Mouse (Mus musculus) kidney, embryonic 14.5 days (tissue): ENCODE measurements at regions not wholly inside any gene's neighbourhood (a gene's known extent, or its start where the extent isn't known, plus 50 kb on each side); places are given as distances from the start of the nearest gene placed in this dataset.

Experiments used
- ATAC-seq: fragments of 200-750 bp; cut with Nextera tagmentation; 2 replicates; pipeline ENCODE4 v1.8.0; 2017; ENCODE audit warnings: moderate number of reproducible peaks, mild to moderate bottlenecking, moderate TSS enrichment, moderate library complexity; ENCODE audit not compliant: low FRiP score, low TSS enrichment
- H3K27ac ChIP-seq: fragments of 300-500 bp; sonication (generic); 2 replicates; pipeline ENCODE4 v1.5.1; 2014; ENCODE audit warnings: low read depth, mild to moderate bottlenecking, low read length, moderate library complexity, mixed read lengths
- H3K27me3 ChIP-seq: fragments of 300-500 bp; sonication (generic); 2 replicates; pipeline ENCODE4 v1.6.1; 2014; ENCODE audit warnings: mild to moderate bottlenecking, low read length; ENCODE audit not compliant: control insufficient read depth, insufficient read depth
- H3K36me3 ChIP-seq: fragments of 300-500 bp; sonication (generic); 2 replicates; pipeline ENCODE4 v1.6.1; 2014; ENCODE audit warnings: low read length, mixed read lengths; ENCODE audit not compliant: control insufficient read depth, insufficient read depth
- H3K4me1 ChIP-seq: fragments of 300-500 bp; sonication (generic); 2 replicates; pipeline ENCODE4 v1.6.1; 2014; ENCODE audit warnings: low read length, mixed read lengths; ENCODE audit not compliant: control insufficient read depth, insufficient read depth
- H3K4me2 ChIP-seq: fragments of 300-500 bp; sonication (generic); replicated peaks from 2 replicates; pipeline ENCODE4 v1.6.1; 2014; ENCODE audit warnings: low read depth, mild to moderate bottlenecking, low read length
- H3K4me3 ChIP-seq: fragments of 300-500 bp; sonication (generic); 2 replicates; pipeline ENCODE4 v1.5.1; 2014; ENCODE audit warnings: mild to moderate bottlenecking, low read length
- H3K9ac ChIP-seq: fragments of 300-500 bp; sonication (generic); 2 replicates; pipeline ENCODE4 v1.6.1; 2014; ENCODE audit warnings: low read depth, mild to moderate bottlenecking, low read length, moderate library complexity
- H3K9me3 ChIP-seq: fragments of 300-500 bp; sonication (generic); 2 replicates; pipeline ENCODE4 v1.6.1; 2016; ENCODE audit warnings: low read length; ENCODE audit not compliant: control insufficient read depth
- WGBS: fragments of 180-500 bp; shearing (Covaris S2); extraction: QIAGEN DNeasy Blood & Tissue Kit; methylation state at CpG from one replicate; pipeline ENCODE4 v1.1.7; 2014; 5-methylcytosine and 5-hydroxymethylcytosine counted together

GRCm38 (mm10) chr6:127278402-127278801 lies 126.4 kb upstream of the Ccnd2 start:
- WGBS = 78% methylated on average over 4 of the region's 4 CpGs
- no peak for ATAC-seq
- Histone ChIP-seq H3K9ac (no peak overlapping the region), H3K4me1 (no peaks in the 10 kb centered on the region), H3K27ac (no peak overlapping the region), H3K27me3 (no peaks in the 10 kb centered on the region), H3K4me3 (no peak overlapping the region), H3K4me2 (no peak overlapping the region), H3K9me3 (no peaks in the 10 kb centered on the region), H3K36me3 (no peaks in the 10 kb centered on the region)

DNA sequence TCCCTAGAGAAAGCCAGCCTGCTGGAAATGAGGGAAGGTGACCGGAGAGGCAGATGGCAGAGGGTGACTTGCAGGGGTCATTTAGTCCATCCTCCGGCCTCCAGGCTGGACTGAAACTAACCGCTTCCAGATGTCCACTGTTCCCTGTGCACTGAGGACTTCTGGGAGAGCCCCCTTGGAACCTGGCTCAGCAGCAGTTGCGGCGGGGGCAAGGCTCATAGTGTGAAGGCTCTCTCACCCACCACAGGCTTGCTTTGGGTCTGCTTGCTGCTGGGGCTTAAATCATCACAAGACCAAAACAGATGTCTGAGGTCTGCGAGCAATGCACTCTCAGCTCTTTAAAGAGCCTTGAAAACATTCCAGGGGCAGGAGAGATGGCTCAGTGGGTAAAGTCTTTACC lies 132.2 kb upstream of the Ccnd2 start:
- no peak overlapping the region for H3K4me3 ChIP-seq
- H3K27me3 ChIP-seq = no peaks in the 10 kb centered on the region
- no peaks in the 10 kb centered on the region for H3K4me1 ChIP-seq
- no peaks in the 10 kb centered on the region for H3K36me3 ChIP-seq
- H3K9me3 ChIP-seq = no peaks in the 10 kb centered on the region
- ATAC-seq = no peak
- no peak overlapping the region for H3K27ac ChIP-seq
- H3K4me2 ChIP-seq = no peak overlapping the region
- WGBS = 37% methylated on average over 6 of the region's 6 CpGs
- no peak overlapping the region for H3K9ac ChIP-seq

DNA sequence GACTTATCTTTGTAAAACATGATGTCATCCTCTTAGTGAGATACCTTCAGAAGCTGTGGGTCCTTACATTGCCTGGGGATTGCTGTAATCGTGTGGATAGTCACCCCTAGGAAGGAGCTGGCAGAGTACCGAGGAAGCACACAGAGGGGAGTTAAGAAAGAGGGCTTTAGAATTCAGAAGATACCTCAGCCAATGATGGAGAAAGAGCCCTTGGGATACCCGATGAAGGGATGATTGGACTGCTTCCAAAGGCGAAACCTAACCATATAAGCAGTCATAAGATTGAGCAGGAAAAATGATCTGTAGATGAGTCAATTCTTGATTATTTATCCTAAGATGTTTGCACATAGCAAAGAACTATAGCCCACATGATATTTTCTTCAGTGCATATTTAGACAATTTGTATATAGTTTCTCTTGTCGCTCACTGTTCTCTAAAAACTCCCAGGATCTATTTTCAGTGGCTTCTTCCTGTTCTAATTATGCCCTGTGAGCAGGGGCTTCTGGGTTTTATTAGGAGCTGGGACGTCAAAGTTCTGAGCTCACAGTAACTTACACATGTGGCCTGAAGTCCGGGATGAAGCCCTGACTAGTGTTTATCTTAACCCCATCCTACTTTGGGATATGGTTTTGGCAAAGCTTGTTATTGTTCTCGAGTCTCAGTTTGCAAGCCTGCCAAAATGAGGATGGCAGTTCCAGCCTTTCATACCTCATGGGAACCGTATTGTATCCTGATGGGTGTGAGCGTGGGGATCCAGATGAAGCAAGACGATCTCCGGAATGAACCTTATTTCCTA lies 134.9 kb upstream of the Ccnd2 start:
- Histone ChIP-seq H3K9me3 (no peaks in the 10 kb centered on the region), H3K27me3 (no peaks in the 10 kb centered on the region), H3K9ac (no peak overlapping the region), H3K36me3 (no peaks in the 10 kb centered on the region), H3K27ac (no peak overlapping the region), H3K4me3 (no peak overlapping the region), H3K4me1 (no peaks in the 10 kb centered on the region), H3K4me2 (no peak overlapping the region)
- WGBS = 55% methylated on average over 12 of the region's 12 CpGs
- ATAC-seq = no peak

DNA sequence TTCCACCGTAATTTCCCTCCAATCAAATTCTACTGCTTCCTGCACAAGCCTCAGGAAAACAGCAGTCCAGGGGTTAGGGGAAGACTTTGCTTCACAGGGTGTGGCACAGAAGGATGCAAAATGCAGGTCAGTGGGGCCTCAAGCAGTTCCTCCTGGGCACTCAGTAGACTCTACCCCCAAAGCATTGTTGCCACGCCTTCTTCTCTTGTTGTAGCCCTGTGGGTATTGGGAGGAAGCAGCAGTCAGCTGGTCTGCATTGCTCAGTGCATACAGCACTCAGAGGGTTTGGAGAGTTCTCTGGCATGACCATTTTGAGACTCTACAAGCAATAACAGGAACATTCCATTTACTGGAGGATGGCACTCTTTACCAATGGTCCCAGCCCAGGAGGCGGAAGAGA lies 137.0 kb upstream of the Ccnd2 start:
- Histone ChIP-seq H3K27me3 (no peaks in the 10 kb centered on the region), H3K4me1 (no peaks in the 10 kb centered on the region), H3K36me3 (no peaks in the 10 kb centered on the region), H3K4me3 (no peak overlapping the region), H3K27ac (no peak overlapping the region), H3K9ac (no peak overlapping the region), H3K4me2 (no peak overlapping the region), H3K9me3 (no peaks in the 10 kb centered on the region)
- ATAC-seq = no peak
- WGBS = 94% methylated on average over 3 of the region's 3 CpGs

DNA sequence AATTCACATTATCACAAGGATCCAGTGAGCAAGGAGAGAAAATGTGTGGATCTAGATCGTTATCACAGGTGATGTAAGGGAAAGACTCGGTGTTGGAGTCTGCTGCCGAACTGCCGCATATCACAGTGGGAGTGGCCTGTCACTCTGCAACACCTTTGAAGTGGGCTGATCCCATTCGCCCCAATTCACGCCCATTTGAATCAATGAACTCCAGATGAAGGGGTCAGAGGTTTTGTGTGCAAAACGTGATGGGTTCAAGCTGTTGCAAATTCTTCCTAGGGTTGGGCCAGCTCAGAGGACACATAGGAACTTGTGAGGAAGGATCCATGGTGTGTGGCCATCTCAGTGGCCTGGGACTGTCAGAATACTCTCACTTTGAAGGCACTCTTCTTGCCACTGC lies 139.9 kb upstream of the Ccnd2 start:
- WGBS = 23% methylated on average over 7 of the region's 7 CpGs
- no peak for ATAC-seq
- H3K4me2 ChIP-seq = no peak overlapping the region

GRCm38 (mm10) chr6:127293829-127294228 lies 141.8 kb upstream of the Ccnd2 start:
- no peak overlapping the region for H3K9ac ChIP-seq
- H3K4me2 ChIP-seq = no peak overlapping the region
- H3K36me3 ChIP-seq = no peaks in the 10 kb centered on the region
- H3K9me3 ChIP-seq = no peaks in the 10 kb centered on the region
- H3K27me3 ChIP-seq = no peaks in the 10 kb centered on the region
- H3K4me3 ChIP-seq = no peak overlapping the region
- no peak for ATAC-seq
- H3K27ac ChIP-seq = no peak overlapping the region
- no peaks in the 10 kb centered on the region for H3K4me1 ChIP-seq
- WGBS = 84% methylated on average over 2 of the region's 2 CpGs

More for the DNA sequence above, 139.9 kb upstream of the Ccnd2 start:
- no peaks in the 10 kb centered on the region for H3K36me3 ChIP-seq
- H3K27me3 ChIP-seq = no peaks in the 10 kb centered on the region
- H3K9me3 ChIP-seq = no peaks in the 10 kb centered on the region
- no peak overlapping the region for H3K27ac ChIP-seq
- H3K9ac ChIP-seq = no peak overlapping the region
- no peaks in the 10 kb centered on the region for H3K4me1 ChIP-seq
- H3K4me3 ChIP-seq = no peak overlapping the region

GRCm38 (mm10) chr6:127298105-127298504 lies 146.1 kb upstream of the Ccnd2 start:
- WGBS = 57% methylated on average over 7 of the region's 7 CpGs
- no peak overlapping the region for H3K27ac ChIP-seq
- no peak for ATAC-seq

DNA sequence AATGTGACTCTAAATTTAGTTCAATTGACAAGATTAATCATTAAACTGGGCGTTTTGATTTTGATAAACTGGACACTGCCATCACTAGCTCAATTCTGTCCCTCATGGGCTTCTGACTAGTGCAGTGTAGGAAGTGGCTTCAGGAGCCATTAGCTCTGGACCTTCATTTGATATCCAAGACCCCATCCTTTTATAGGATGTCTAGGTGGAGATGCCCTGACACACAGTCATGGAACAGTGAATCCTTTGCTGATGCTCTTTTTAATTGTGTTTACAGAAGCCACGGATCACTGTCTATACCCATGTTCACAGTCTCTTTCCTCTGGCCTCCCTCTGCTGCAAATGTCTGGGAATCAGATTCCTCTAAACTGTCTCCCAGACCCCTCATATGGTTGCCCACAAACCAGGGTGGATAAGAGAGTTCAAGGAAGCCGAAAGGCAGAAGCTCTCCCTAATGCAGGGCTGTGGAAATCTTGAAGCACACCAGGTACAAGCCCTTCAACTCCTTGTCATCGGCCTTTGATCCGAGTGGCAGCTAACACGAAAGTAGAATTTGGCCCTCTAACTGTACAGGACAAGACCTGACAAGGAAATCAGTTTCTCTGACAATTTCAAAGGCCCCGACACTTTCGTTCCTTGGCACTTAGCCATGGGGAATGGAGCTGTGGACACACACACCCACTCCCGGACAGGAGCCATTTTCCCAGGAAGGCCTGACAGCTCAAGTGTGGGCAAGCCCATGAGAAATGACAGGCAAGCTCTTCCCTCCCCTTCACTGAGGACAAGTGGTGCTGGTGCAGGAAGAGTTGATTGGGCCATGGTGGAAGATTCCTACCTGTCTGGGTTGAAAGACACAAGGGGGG lies 135.2 kb upstream of the Parp11 start:
- Histone ChIP-seq H3K36me3 (no peaks in the 10 kb centered on the region), H3K4me2 (no peak overlapping the region), H3K27me3 (no peaks in the 10 kb centered on the region), H3K4me1 (no peaks in the 10 kb centered on the region), H3K9ac (no peak overlapping the region), H3K9me3 (no peaks in the 10 kb centered on the region), H3K4me3 (no peak overlapping the region), H3K27ac (no peak overlapping the region)
- 64% methylated on average over 9 of the region's 9 CpGs for WGBS
- peak; percentile 73 for ATAC-seq

More at GRCm38 (mm10) chr6:127298105-127298504, 146.1 kb upstream of the Ccnd2 start:
- no peaks in the 10 kb centered on the region for H3K4me1 ChIP-seq
- H3K9ac ChIP-seq = no peak overlapping the region
- H3K36me3 ChIP-seq = no peaks in the 10 kb centered on the region
- H3K9me3 ChIP-seq = no peaks in the 10 kb centered on the region
- H3K4me2 ChIP-seq = no peak overlapping the region
- no peaks in the 10 kb centered on the region for H3K27me3 ChIP-seq
- H3K4me3 ChIP-seq = no peak overlapping the region

- Histone ChIP-seq H3K27ac (no peak overlapping the region), H3K4me1 (no peaks in the 10 kb centered on the region), H3K27me3 (no peaks in the 10 kb centered on the region), H3K4me2 (no peak overlapping the region), H3K9ac (no peak overlapping the region), H3K36me3 (no peaks in the 10 kb centered on the region), H3K9me3 (no peaks in the 10 kb centered on the region), H3K4me3 (no peak overlapping the region)
- ATAC-seq = no peak
- 73% methylated on average over 1 of the region's 1 CpGs for WGBS
Measured at GRCm38 (mm10) chr6:127317309-127317708, 129.3 kb upstream of the Parp11 start.
